Mouse (Mus musculus) stomach, postnatal 0 days (tissue): Measurements from ENCODE around the gene Ccdc88b. TPM values are rescaled to one million over a fixed set of nuclear protein-coding genes. Genes with fewer than 3 reads are reported as not detected.

Source experiments
- ATAC-seq: fragments of 200-750 bp; cut with Nextera tagmentation; 2 replicates; pipeline ENCODE4 v1.8.0; 2017; ENCODE audit not compliant: low FRiP score, low TSS enrichment
- DNase-seq: peaks from one replicate; pipeline ENCODE4 v3.0.0-alpha.2; 2016; ENCODE audit warnings: low spot score
- H3K27ac ChIP-seq: fragments of 300-500 bp; sonication (generic); replicated peaks from 2 replicates; pipeline ENCODE4 v1.5.1; 2014; ENCODE audit warnings: mild to moderate bottlenecking, control low read depth
- H3K27me3 ChIP-seq: fragments of 300-500 bp; sonication (generic); 2 replicates; pipeline ENCODE4 v1.6.1; 2014; ENCODE audit warnings: low read length; ENCODE audit not compliant: control insufficient read depth, insufficient read depth
- H3K36me3 ChIP-seq: fragments of 300-500 bp; sonication (generic); 2 replicates; pipeline ENCODE4 v1.6.1; 2014; ENCODE audit warnings: low read length, mixed read lengths; ENCODE audit not compliant: control insufficient read depth, insufficient read depth
- H3K4me1 ChIP-seq: fragments of 300-500 bp; sonication (generic); replicated peaks from 2 replicates; pipeline ENCODE4 v1.6.1; 2014; ENCODE audit warnings: antibody characterized with exemption; ENCODE audit not compliant: control insufficient read depth, insufficient read depth
- H3K4me2 ChIP-seq: fragments of 300-500 bp; sonication (generic); replicated peaks from 2 replicates; pipeline ENCODE4 v1.6.1; 2014; ENCODE audit warnings: low read depth, mild to moderate bottlenecking, control low read depth, moderate library complexity
- H3K4me3 ChIP-seq: fragments of 300-500 bp; sonication (generic); 2 replicates; pipeline ENCODE4 v1.5.1; 2014; ENCODE audit warnings: low read depth, low read length, control low read depth
- H3K9ac ChIP-seq: fragments of 300-500 bp; sonication (generic); 2 replicates; pipeline ENCODE4 v1.6.1; 2014; ENCODE audit warnings: mild to moderate bottlenecking, low read length, control low read depth, mixed read lengths
- H3K9me3 ChIP-seq: fragments of 300-500 bp; sonication (generic); 2 replicates; pipeline ENCODE4 v1.6.1; 2016; ENCODE audit warnings: low read length; ENCODE audit not compliant: control insufficient read depth
- CTCF ChIP-seq: IDR thresholded peaks from 2 replicates; pipeline ENCODE4 v1.5.1; 2016; ENCODE audit warnings: antibody characterized with exemption, low read depth, mild to moderate bottlenecking, moderate library complexity
- EP300 ChIP-seq: optimal IDR thresholded peaks from 2 replicates; pipeline ENCODE3; 2016; ENCODE audit warnings: antibody characterized with exemption
- WGBS: fragments of 180-500 bp; shearing (Covaris S2); extraction: QIAGEN DNeasy Blood & Tissue Kit; methylation state at CpG from one replicate; pipeline ENCODE4 v1.1.7; 2014; 5-methylcytosine and 5-hydroxymethylcytosine counted together
- microRNA-seq: library from miRNA; unstranded; fragments of <30 nt; microRNA quantifications from one replicate; pipeline ENCODE4, GENCODE M21; 2016
- polyA plus RNA-seq: library from polyadenylated mRNA; unstranded; fragments of >200 nt; fragmentation: Nextera tagmentation; extraction: Ambion mirVana; gene quantifications from 2 replicates; pipeline ENCODE4 v1.2.1, GENCODE M21; 2015

Gene Ccdc88b
- polyA plus RNA-seq, 1 experiment from 2014 or later, result 0.34 TPM

GRCm38 (mm10) chr19:6819143-6819827, 38.7 kb downstream of the Ccdc88b start:
- WGBS, result 35% methylated on average over 10 of the region's 10 CpGs
- ATAC-seq (peak; percentile 35; the same call in 1 of the 2 replicates), DNase-seq (no peak)

GRCm38 (mm10) chr19:6814958-6815357, 43.1 kb downstream of the Ccdc88b start:
- H3K27me3 ChIP-seq, result no peaks in the 10 kb centered on the region
- ATAC-seq, result no peak
- no peak for TF ChIP-seq EP300
- TF ChIP-seq CTCF, result no peak
- H3K9me3 ChIP-seq, result no peaks in the 10 kb centered on the region
- H3K4me1 ChIP-seq, result no peaks in the 10 kb centered on the region
- no peaks in the 10 kb centered on the region for H3K36me3 ChIP-seq
- 73% methylated on average over 3 of the region's 3 CpGs for WGBS
- H3K9ac ChIP-seq, result no peak overlapping the region
- H3K4me3 ChIP-seq, result no peak overlapping the region
- no peak overlapping the region for H3K27ac ChIP-seq
- DNase-seq, result no peak
- no peak overlapping the region for H3K4me2 ChIP-seq

More at GRCm38 (mm10) chr19:6819143-6819827, 38.7 kb downstream of the Ccdc88b start:
- Histone ChIP-seq H3K27ac (0 out of 2 replicates have a peak overlapping the region, but pooled peaks have one; percentile 40), H3K27me3 (no peaks in the 10 kb centered on the region), H3K4me3 (no peak overlapping the region), H3K9me3 (no peaks in the 10 kb centered on the region), H3K4me2 (no peak overlapping the region), H3K36me3 (no peaks in the 10 kb centered on the region), H3K4me1 (no peaks in the 10 kb centered on the region), H3K9ac (no peak overlapping the region)
- no peak for TF ChIP-seq EP300
- no peak for TF ChIP-seq CTCF

- H3K9ac ChIP-seq, result no peak overlapping the region
- no peak for ATAC-seq
- 46% methylated on average over 4 of the region's 4 CpGs for WGBS
- H3K27me3 ChIP-seq, result no peaks in the 10 kb centered on the region
- H3K4me2 ChIP-seq, result no peak overlapping the region
- TF ChIP-seq EP300, result no peak
- TF ChIP-seq CTCF, result no peak
- H3K27ac ChIP-seq, result no peak overlapping the region
- DNase-seq, result no peak
- no peak overlapping the region for H3K4me3 ChIP-seq
- no peaks in the 10 kb centered on the region for H3K9me3 ChIP-seq
- H3K4me1 ChIP-seq, result no peaks in the 10 kb centered on the region
- H3K36me3 ChIP-seq, result no peaks in the 10 kb centered on the region
Observed at GRCm38 (mm10) chr19:6814366-6814765, 43.6 kb downstream of the Ccdc88b start.

Small RNA genes within 50 kb of the gene (microRNA-seq; reads per million reads assigned to microRNA genes)
- not detected for gene Mir5046

Other genes starting within 250 kb of the Ccdc88b start
- 34.7 and 34.9 TPM in 2 replicates for gene Rps6ka4, start 17.6 kb downstream of the Ccdc88b start, polyA plus RNA-seq
- gene Trmt112, start 51.5 kb upstream of the Ccdc88b start, polyA plus RNA-seq, result 75.8 and 85.9 TPM in 2 replicates
- 537 and 559 TPM in 2 replicates for gene Prdx5, start 51.9 kb upstream of the Ccdc88b start, polyA plus RNA-seq
- 20.4 and 20.8 TPM in 2 replicates for gene Esrra, start 63.6 kb upstream of the Ccdc88b start, polyA plus RNA-seq
- gene Catsperz, start 67.2 kb upstream of the Ccdc88b start, polyA plus RNA-seq, result 3.7 and 4.5 TPM in 2 replicates
- 0.75 and 0.98 TPM in 2 replicates for gene Kcnk4, start 76.3 kb upstream of the Ccdc88b start, polyA plus RNA-seq
- 79.0 and 82.8 TPM in 2 replicates for gene Bad, start 83.7 kb upstream of the Ccdc88b start, polyA plus RNA-seq
- 24.7 and 28.7 TPM in 2 replicates for gene Gpr137, start 84.3 kb upstream of the Ccdc88b start, polyA plus RNA-seq
- 143 and 148 TPM in 2 replicates for gene Ppp1r14b, start 116.8 kb upstream of the Ccdc88b start, polyA plus RNA-seq
- gene Plcb3, start 118.3 kb upstream of the Ccdc88b start, polyA plus RNA-seq, result 30.0 and 33.2 TPM in 2 replicates
- gene Fkbp2, start 122.3 kb upstream of the Ccdc88b start, polyA plus RNA-seq, result 130 and 134 TPM in 2 replicates
- 26.2 and 28.0 TPM in 2 replicates for gene Vegfb, start 129.4 kb upstream of the Ccdc88b start, polyA plus RNA-seq
- gene Dnajc4, start 134.4 kb upstream of the Ccdc88b start, polyA plus RNA-seq, result 33.0 and 37.2 TPM in 2 replicates
- gene Nudt22, start 137.9 kb upstream of the Ccdc88b start, polyA plus RNA-seq, result 21.1 and 21.2 TPM in 2 replicates
- 10.0 and 10.1 TPM in 2 replicates for gene Trpt1, start 137.9 kb upstream of the Ccdc88b start, polyA plus RNA-seq
- gene Fermt3, start 161.3 kb upstream of the Ccdc88b start, polyA plus RNA-seq, result 7.6 and 8.1 TPM in 2 replicates
- 67.9 and 69.7 TPM in 2 replicates for gene Stip1, start 181.8 kb upstream of the Ccdc88b start, polyA plus RNA-seq
- gene Macrod1, start 198.6 kb upstream of the Ccdc88b start, polyA plus RNA-seq, result 16.8 and 20.5 TPM in 2 replicates
- gene Flrt1, start 247.5 kb upstream of the Ccdc88b start, polyA plus RNA-seq, result 1.1 and 1.6 TPM in 2 replicates